Mouse (Mus musculus): ENCODE measurements at regions not wholly inside any gene's neighbourhood (a gene's known extent, or its start where the extent isn't known, plus 50 kb on each side); places are given as distances from the start of the nearest gene placed in this dataset.

- no peak for DNase-seq (ENCODE audit: low spot score)
These were observed 104.6 kb upstream of the 1700056E22Rik start for GRCm38 (mm10) chr1:184138661-184139060.

- no peak for DNase-seq (ENCODE audit: low spot score)
These were observed 96.8 kb upstream of the 1700056E22Rik start for GRCm38 (mm10) chr1:184130897-184131296.

- DNase-seq (ENCODE audit: low spot score), result no peak
These were observed 93.2 kb upstream of the 1700056E22Rik start for GRCm38 (mm10) chr1:184127321-184127720.

- DNase-seq (ENCODE audit: low spot score), result no peak
These were observed 92.8 kb upstream of the 1700056E22Rik start for GRCm38 (mm10) chr1:184126909-184127308.

All from ovary, adult 18-20 months (tissue).